Mouse (Mus musculus) natural killer cell, adult 2 months (primary cell): ENCODE measurements around the gene Zc3hav1.
A peak's percentile ranks its signal among the peaks of the same experiment; 100 is the strongest.

Source experiments
- DNase-seq, 2 experiments: peaks; one replicate each; pipeline ENCODE4 v3.0.0; 2022; ENCODE audit warnings: low spot score in 2 of 2

The Zc3hav1 gene

DNA sequence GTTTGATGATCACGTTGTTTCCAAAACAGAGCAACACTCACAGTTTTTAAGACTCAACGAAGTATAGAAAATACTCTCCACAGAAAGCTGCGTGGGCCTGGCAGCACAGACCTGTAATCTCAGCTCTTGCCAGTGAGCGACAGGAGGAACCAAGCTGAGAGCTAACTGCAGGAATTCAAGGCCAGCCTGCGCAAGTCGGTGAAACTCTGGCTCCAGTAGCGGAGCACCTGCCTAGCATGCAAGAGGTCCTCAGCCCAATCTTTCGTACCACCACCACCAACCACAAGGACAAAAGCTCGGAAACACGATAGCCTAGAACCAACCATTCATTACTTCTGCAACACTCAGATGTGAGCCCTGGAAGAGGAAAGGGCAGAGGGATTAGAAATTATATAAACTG, 2.0 kb downstream of the Zc3hav1 start:
- DNase-seq = no peak

GRCm38 (mm10) chr6:38351930-38352329, 2.5 kb downstream of the Zc3hav1 start:
- DNase-seq = no peak

- DNase-seq = no peak
Measured at GRCm38 (mm10) chr6:38349806-38350205, 4.6 kb downstream of the Zc3hav1 start.

DNA sequence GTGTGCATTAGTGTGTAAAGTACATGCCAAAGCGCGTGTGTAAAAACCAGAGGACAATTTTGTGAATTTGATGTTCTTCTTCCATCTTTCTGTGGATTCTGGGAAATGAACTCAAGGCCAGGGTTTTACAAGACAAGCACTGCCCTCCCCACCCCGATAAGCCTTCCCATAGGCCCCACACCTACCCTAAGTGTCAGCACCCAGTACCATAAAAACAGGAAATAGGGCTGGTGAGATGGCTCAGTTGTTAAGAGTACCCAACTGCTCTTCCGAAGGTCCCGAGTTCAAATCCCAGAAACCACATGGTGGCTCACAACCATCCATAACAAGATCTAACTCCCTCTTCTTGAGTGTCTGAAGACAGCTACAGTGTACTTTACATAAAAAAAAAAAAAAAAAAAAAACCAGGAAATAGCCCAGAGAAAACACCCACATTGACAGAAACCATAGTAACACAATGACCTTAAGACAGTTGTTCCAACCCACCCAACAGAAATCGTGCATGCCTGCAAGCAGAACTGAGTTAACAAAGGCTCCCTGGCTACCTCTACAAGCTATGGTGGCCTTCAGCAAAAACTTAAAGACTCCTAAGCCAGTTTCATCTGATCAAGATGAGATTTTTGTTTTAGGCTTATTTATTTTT, 5.5 kb downstream of the Zc3hav1 start:
- DNase-seq = no peak

DNA sequence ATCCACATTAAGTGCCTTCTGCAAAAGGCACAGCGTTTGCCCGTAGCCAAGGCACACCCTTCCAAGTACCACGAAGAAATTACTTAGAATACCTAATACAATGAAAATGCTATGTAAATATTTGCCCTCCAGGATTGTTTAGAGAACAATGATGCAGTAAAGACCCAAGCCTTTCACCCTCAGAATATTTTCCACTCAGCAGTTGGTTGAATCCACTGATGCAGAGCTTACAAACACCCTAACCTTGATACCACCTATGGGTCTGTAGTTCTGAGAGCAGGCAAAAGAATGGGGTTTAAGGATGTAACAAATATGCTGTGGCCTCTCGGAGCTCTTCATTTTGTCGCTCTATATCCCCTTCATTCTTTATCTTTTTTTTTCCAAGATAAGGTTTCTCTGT, 6.5 kb downstream of the Zc3hav1 start:
- no peak for DNase-seq

- DNase-seq = peak; percentile 49 to 55
Measured at GRCm38 (mm10) chr6:38345796-38346195, 8.6 kb downstream of the Zc3hav1 start.

DNA sequence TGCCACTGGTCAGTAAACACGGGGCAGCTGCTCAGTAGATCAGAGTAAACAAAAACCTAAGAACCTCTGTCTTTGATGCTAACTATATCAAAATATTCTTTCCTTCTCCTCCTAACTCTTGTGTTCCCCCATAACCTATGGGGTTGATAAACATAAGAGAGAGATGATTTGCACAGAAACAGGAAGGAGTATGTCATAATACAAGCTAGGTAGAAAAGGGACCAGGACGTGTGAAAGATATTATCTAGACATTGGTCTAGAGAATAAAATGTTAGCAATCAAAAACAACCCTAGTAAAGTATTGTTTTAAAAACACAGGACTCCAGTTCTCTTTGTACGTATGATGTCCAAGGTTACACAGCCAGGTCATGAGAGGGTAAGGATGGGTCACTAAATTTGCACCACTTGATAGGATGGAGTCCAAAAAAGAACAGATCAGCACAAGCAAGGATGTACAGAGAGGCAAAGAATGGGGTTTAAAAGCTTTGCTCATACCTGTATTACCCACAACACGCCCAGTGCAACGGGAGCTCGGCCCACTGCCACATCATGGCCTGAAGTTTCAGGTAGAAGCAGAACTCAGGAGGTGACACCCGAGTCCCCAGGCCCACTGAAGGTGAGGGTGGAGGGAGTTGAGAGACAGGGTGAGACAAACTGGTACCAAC, 10.3 kb downstream of the Zc3hav1 start:
- no peak for DNase-seq

- DNase-seq = no peak
Measured at GRCm38 (mm10) chr6:38343581-38343980, 10.8 kb downstream of the Zc3hav1 start.

DNA sequence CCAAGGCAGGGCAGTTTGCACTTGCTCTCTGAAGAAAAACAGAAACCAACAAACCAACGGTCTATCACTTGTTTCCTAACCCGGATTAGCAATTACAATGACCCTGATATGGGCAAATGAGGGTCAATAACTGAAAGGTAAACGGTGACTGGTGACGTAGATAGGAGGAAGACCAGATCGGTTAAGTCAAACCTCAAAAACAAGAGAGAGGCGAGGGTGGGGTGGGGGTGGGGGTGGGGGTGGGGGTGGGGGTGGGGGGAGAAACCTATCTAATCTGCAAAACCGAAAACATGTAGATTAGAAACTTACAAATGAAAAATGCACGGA, 11.8 kb downstream of the Zc3hav1 start:
- DNase-seq = no peak

- DNase-seq = peak; percentile 46 to 58
Measured at GRCm38 (mm10) chr6:38341751-38342665, 12.4 kb downstream of the Zc3hav1 start.

- no peak for DNase-seq
Measured at GRCm38 (mm10) chr6:38339078-38339477, 15.3 kb downstream of the Zc3hav1 start.

DNA sequence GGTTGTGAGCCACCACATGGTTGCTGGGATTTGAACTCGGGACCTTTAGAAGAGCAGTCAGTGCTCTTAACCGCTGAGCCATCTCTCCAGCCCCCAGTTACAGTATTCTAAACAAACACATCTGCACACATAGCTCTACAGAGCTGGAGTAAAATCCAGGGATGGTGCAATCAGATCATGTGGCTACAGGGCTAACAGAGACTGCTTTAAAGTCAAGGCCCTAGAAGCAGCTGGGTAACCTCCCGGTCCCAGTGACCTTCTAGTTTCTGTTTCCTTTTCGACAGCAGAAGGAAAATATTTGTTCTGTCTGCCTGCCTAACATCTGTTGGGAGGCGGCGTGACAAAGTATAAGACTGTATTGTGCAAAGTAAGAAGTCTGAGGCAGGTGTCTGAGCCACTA, 16.5 kb downstream of the Zc3hav1 start:
- DNase-seq = no peak

- no peak for DNase-seq
Measured at GRCm38 (mm10) chr6:38337166-38337705, 17.2 kb downstream of the Zc3hav1 start.

GRCm38 (mm10) chr6:38335264-38335663, 19.1 kb downstream of the Zc3hav1 start:
- DNase-seq = no peak

- no peak for DNase-seq
Measured at GRCm38 (mm10) chr6:38326596-38326995, 27.8 kb downstream of the Zc3hav1 start.

DNA sequence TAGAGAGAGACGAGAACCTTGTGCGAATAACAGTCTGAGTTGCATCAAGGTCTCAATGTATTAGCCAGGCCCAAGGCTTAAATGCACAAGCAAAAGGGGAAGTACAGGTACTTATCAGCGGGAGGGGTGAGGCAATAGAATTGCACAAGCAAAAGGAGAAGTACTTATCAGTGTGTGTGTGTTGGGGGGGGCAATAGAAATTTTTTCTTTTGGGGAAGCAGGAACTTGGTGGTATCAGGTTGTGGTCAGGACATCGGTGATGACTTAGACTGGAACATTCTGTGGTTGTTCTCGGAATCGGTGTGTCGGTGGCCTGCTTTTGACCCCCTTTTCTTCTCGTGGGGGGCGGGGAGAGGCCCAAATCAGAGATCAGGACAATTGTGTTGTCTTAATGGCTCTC, 33.8 kb downstream of the Zc3hav1 start:
- DNase-seq = peak in 1 of 2 experiments; percentile 55

DNA sequence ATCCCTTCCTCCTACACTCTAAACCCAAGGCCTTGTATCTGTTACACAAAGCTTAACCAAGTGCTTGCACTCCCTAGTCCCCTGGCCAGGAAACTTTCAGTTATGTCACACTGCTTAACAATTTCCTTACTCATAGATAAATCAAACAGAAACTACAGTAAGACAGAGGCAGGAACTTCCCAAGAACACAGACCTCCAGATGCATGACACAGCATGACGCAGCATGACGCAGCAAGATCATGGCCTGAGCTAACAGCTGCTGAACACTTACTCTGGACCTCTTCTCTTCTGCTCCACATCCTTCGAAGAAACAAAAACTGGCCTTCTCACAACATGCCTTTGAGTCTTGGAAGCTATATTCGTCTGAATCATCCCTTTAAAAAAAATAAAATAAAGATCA, 38.4 kb downstream of the Zc3hav1 start:
- DNase-seq = no peak

GRCm38 (mm10) chr6:38309741-38310140, 44.7 kb downstream of the Zc3hav1 start:
- DNase-seq = no peak

DNA sequence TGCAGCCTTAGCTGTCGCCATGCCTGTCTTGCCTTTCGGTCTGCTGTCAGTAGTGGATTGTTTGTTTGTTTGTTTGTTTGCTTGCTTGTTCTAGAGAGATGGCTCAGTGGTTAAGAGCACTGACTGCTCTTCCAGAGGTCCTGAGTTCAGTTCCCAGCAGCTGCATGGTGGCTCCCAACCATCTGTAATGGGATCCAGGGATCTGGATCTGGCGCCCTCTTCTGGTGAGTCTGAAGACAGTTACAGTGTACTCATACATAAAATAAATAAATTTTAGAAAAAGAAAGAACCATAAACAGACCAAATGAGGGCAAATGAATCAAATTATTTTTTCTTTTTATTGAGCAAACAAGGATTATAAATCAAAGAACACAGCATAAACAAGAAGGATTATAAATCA, 49.4 kb downstream of the Zc3hav1 start:
- no peak for DNase-seq

- peak; percentile 7 to 26 for DNase-seq
Measured at GRCm38 (mm10) chr6:38298761-38299401, 55.5 kb downstream of the Zc3hav1 start, which contains the start of gene Zc3hav1l. Zc3hav1l (minus strand) TSS chr6:38299259.

DNA sequence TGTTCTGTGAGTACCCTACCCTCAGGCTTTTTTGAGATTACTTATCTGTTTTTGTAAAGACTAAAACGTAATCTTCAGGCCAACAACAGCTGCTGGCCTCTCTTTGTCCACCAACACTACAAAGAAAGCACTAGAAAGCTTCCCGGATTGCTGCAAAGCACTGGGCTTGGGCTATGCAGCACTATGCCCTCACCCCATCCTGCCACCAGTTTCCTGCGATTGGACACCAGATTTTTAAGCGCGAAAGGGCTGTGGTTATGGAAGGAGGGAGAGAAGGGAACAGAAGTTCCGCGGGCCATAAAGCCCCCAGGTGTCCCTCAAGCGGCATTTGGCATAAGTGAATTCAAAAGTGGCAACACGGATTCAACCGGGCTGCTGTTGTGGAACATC, 56.2 kb downstream of the Zc3hav1 start:
- no peak for DNase-seq
